Mouse (Mus musculus) ES-Bruce4 (cell line): ENCODE results near the gene Sco1.

Experiments
- CTCF ChIP-seq: IDR thresholded peaks from one replicate; pipeline ENCODE4 v1.8.1; 2011; ENCODE audit warnings: low read depth, low read length
- POLR2A ChIP-seq: IDR thresholded peaks from one replicate; pipeline ENCODE4 v1.8.1; 2011; ENCODE audit warnings: low read length; ENCODE audit not compliant: insufficient read depth

- TF ChIP-seq CTCF (peak; percentile 76), POLR2A (peak; percentile 37)
Observed at GRCm38 (mm10) chr11:67024867-67025477, 27.5 kb upstream of the Sco1 start, which contains the start of gene Tmem220.
